Mouse (Mus musculus): ENCODE results near the gene Ptprd. TPM values are rescaled to one million over a fixed set of nuclear protein-coding genes. Genes with fewer than 3 reads are reported as not detected.

Gene Ptprd
- polyA plus RNA-seq, 1 experiment from 2014 or later: 37.2 TPM

DNA sequence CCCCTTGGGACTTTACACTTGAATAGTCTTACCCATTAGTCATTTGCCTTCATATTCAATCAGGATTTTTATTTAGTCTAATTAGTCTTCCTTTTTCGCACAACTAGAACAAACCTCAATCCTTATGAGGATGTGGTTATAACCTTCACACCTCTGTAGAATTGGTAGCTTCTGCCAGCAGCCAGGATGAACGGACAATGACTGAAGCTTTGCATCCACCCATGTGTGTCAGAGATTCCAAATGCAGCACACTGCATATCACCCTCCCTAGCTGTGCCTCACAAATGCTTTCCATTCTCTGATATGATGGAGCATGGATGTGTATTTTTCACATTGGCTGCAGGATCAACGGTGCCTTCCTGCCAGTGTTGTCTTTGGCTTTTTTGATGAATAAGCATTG lies 1898.0 kb downstream of the Ptprd start:
- ATAC-seq (ENCODE audit: insufficient number of reproducible peaks, insufficient read depth, low FRiP score, low TSS enrichment, low read depth): no peak
- Histone ChIP-seq H3K27ac (no peak overlapping the region), H3K4me1 (no peaks in the 10 kb centered on the region), H3K9ac (no peak overlapping the region), H3K9me3 (no peaks in the 10 kb centered on the region), H3K4me3 (no peak overlapping the region), H3K27me3 (no peaks in the 10 kb centered on the region), H3K4me2 (no peak overlapping the region), H3K36me3 (peaks cover 4% of the 10 kb centered on the region; the same call in 1 of the 2 replicates)
- WGBS: 86% methylated on average over 3 of the region's 3 CpGs

- 85% methylated on average over 3 of the region's 3 CpGs for whole genome bisulfite sequencing
- no peaks in the 10 kb centered on the region for H3K9me3 ChIP-seq
- no peaks in the 10 kb centered on the region for H3K4me1 ChIP-seq
- H3K4me3 ChIP-seq: no peak overlapping the region
- no peak overlapping the region for H3K27ac ChIP-seq
- H3K36me3 ChIP-seq: peaks cover 4% of the 10 kb centered on the region; the same call in 1 of the 2 replicates
- no peaks in the 10 kb centered on the region for H3K27me3 ChIP-seq
- no peak for ATAC-seq (ENCODE audit: insufficient number of reproducible peaks, insufficient read depth, low FRiP score, low TSS enrichment, low read depth)
- no peak overlapping the region for H3K4me2 ChIP-seq
- no peak overlapping the region for H3K9ac ChIP-seq
Measured at GRCm38 (mm10) chr4:76312593-76312992, 1899.2 kb downstream of the Ptprd start.

- H3K36me3 ChIP-seq: no peaks in the 10 kb centered on the region
- WGBS: 72% methylated on average over 5 of the region's 5 CpGs
- no peak overlapping the region for H3K9ac ChIP-seq
- H3K4me2 ChIP-seq: no peak overlapping the region
- no peaks in the 10 kb centered on the region for H3K9me3 ChIP-seq
- no peaks in the 10 kb centered on the region for H3K4me1 ChIP-seq
- H3K27ac ChIP-seq: no peak overlapping the region
- no peak for ATAC-seq (ENCODE audit: insufficient number of reproducible peaks, insufficient read depth, low FRiP score, low TSS enrichment, low read depth)
- no peak overlapping the region for H3K4me3 ChIP-seq
- H3K27me3 ChIP-seq: no peaks in the 10 kb centered on the region
Measured at GRCm38 (mm10) chr4:76305987-76306386, 1905.8 kb downstream of the Ptprd start.

GRCm38 (mm10) chr4:76297375-76297774 lies 1914.4 kb downstream of the Ptprd start:
- H3K4me2 ChIP-seq: no peak overlapping the region
- no peak for ATAC-seq (ENCODE audit: insufficient number of reproducible peaks, insufficient read depth, low FRiP score, low TSS enrichment, low read depth)
- H3K27ac ChIP-seq: no peak overlapping the region

GRCm38 (mm10) chr4:76292733-76293357 lies 1918.9 kb downstream of the Ptprd start:
- no peak overlapping the region for H3K27ac ChIP-seq
- ATAC-seq (ENCODE audit: insufficient number of reproducible peaks, insufficient read depth, low FRiP score, low TSS enrichment, low read depth): no peak
- WGBS: 65% methylated on average over 8 of the region's 8 CpGs

More at GRCm38 (mm10) chr4:76297375-76297774, 1914.4 kb downstream of the Ptprd start:
- 46% methylated on average over 3 of the region's 3 CpGs for WGBS
- Histone ChIP-seq H3K4me3 (no peak overlapping the region), H3K27me3 (no peaks in the 10 kb centered on the region), H3K4me1 (peaks cover 9% of the 10 kb centered on the region), H3K9ac (no peak overlapping the region), H3K9me3 (no peaks in the 10 kb centered on the region), H3K36me3 (no peaks in the 10 kb centered on the region)

GRCm38 (mm10) chr4:76290484-76290818 lies 1921.3 kb downstream of the Ptprd start:
- H3K4me3 ChIP-seq: no peak overlapping the region
- peaks cover 25% of the 10 kb centered on the region for H3K4me1 ChIP-seq
- H3K27ac ChIP-seq: no peak overlapping the region
- ATAC-seq (ENCODE audit: insufficient number of reproducible peaks, insufficient read depth, low FRiP score, low TSS enrichment, low read depth): no peak
- WGBS: 70% methylated on average over 1 of the region's 1 CpGs
- H3K36me3 ChIP-seq: no peaks in the 10 kb centered on the region
- no peak overlapping the region for H3K4me2 ChIP-seq
- H3K27me3 ChIP-seq: no peaks in the 10 kb centered on the region
- H3K9me3 ChIP-seq: no peaks in the 10 kb centered on the region
- no peak overlapping the region for H3K9ac ChIP-seq

More at GRCm38 (mm10) chr4:76292733-76293357, 1918.9 kb downstream of the Ptprd start:
- H3K36me3 ChIP-seq: no peaks in the 10 kb centered on the region
- H3K4me3 ChIP-seq: no peak overlapping the region
- no peaks in the 10 kb centered on the region for H3K27me3 ChIP-seq
- H3K9me3 ChIP-seq: no peaks in the 10 kb centered on the region
- H3K9ac ChIP-seq: no peak overlapping the region
- peaks cover 19% of the 10 kb centered on the region for H3K4me1 ChIP-seq
- no peak overlapping the region for H3K4me2 ChIP-seq

GRCm38 (mm10) chr4:76289612-76290483 lies 1921.9 kb downstream of the Ptprd start:
- Histone ChIP-seq H3K9me3 (no peaks in the 10 kb centered on the region), H3K27me3 (no peaks in the 10 kb centered on the region), H3K4me1 (peaks cover 25% of the 10 kb centered on the region), H3K9ac (no peak overlapping the region), H3K27ac (no peak overlapping the region), H3K36me3 (no peaks in the 10 kb centered on the region), H3K4me3 (no peak overlapping the region), H3K4me2 (peak overlapping the region; percentile 9; the same call in 1 of the 2 replicates)
- no peak for ATAC-seq (ENCODE audit: insufficient number of reproducible peaks, insufficient read depth, low FRiP score, low TSS enrichment, low read depth)
- 27% methylated on average over 12 of the region's 12 CpGs for WGBS

DNA sequence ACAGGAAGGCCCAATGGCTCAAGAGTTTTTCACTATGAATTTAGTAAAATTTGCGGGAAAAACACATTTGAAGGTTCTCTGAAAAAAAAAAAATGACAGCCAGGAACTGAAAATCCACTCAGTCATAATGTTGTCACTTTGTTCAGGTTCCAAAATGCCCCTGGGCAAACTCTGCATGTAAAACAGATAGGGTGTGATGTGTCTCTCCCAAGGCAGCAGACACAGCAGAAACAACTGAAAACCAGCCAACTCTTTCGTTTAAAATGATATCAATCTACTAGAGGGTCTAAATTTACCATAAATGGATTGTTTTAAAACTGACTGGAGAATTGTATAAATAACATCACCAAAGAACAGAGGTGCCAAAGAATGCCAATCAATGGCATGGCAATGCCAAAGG lies 1925.7 kb downstream of the Ptprd start:
- Histone ChIP-seq H3K27ac (no peak overlapping the region), H3K4me1 (peaks cover 23% of the 10 kb centered on the region), H3K9me3 (no peaks in the 10 kb centered on the region), H3K27me3 (no peaks in the 10 kb centered on the region), H3K4me2 (no peak overlapping the region), H3K36me3 (no peaks in the 10 kb centered on the region), H3K9ac (no peak overlapping the region), H3K4me3 (no peak overlapping the region)
- no peak for ATAC-seq (ENCODE audit: insufficient number of reproducible peaks, insufficient read depth, low FRiP score, low TSS enrichment, low read depth)
- WGBS: 54% methylated on average over 2 of the region's 2 CpGs

- Histone ChIP-seq H3K4me3 (no peak overlapping the region), H3K36me3 (no peaks in the 10 kb centered on the region), H3K27me3 (no peaks in the 10 kb centered on the region), H3K4me2 (no peak overlapping the region), H3K27ac (no peak overlapping the region), H3K9ac (no peak overlapping the region), H3K9me3 (no peaks in the 10 kb centered on the region), H3K4me1 (peaks cover 13% of the 10 kb centered on the region; the same call in 1 of the 2 replicates)
- WGBS: 47% methylated on average over 4 of the region's 4 CpGs
- no peak for ATAC-seq (ENCODE audit: insufficient number of reproducible peaks, insufficient read depth, low FRiP score, low TSS enrichment, low read depth)
Measured at GRCm38 (mm10) chr4:76282886-76283285, 1928.9 kb downstream of the Ptprd start.

DNA sequence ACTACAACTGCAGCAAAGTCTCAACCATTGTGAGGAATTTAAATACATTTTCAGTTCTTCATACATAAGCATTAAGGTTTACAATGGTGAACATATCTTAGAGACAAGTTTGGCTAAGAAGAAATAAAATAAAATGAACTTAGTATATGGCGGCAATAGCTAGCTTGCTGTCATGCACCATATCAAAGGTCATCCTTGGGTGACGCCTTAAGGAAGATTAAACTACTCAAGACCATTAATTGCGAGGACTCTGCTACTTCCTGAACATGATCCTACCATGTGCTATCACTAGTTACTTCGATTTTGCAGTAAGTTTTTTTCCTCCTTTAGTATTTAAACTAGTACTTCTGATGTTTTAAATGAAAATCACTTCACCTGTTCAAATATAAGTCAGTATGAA lies 1949.0 kb downstream of the Ptprd start:
- Histone ChIP-seq H3K27me3 (no peaks in the 10 kb centered on the region), H3K4me1 (peaks cover 24% of the 10 kb centered on the region), H3K9ac (no peak overlapping the region), H3K36me3 (no peaks in the 10 kb centered on the region), H3K9me3 (no peaks in the 10 kb centered on the region), H3K4me3 (no peak overlapping the region), H3K27ac (no peak overlapping the region), H3K4me2 (no peak overlapping the region)
- 86% methylated on average over 4 of the region's 4 CpGs for WGBS
- no peak for ATAC-seq (ENCODE audit: insufficient number of reproducible peaks, insufficient read depth, low FRiP score, low TSS enrichment, low read depth)

DNA sequence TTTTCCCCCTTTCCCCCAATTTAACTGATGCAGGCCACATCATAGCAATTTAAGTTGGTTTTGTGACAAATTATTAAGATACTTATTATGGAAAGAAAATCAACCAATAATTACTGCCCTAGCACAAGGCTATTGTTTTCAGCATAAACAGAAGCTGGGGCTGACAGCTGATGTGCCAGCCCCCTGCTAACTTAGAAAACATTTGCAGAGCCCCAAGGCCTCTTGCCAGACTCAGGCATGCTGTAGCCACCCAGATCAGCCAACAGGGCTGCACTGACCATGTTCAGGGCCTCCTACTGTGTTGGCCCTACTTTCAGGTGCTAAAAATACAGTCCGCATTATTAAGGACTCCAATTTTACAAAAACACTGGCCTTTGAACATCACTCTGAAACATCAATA lies 1951.1 kb downstream of the Ptprd start:
- H3K9me3 ChIP-seq: no peaks in the 10 kb centered on the region
- 91% methylated on average over 1 of the region's 1 CpGs for WGBS
- no peak overlapping the region for H3K4me3 ChIP-seq
- no peak overlapping the region for H3K9ac ChIP-seq
- H3K36me3 ChIP-seq: no peaks in the 10 kb centered on the region
- ATAC-seq (ENCODE audit: insufficient number of reproducible peaks, insufficient read depth, low FRiP score, low TSS enrichment, low read depth): no peak
- no peak overlapping the region for H3K4me2 ChIP-seq
- H3K27me3 ChIP-seq: no peaks in the 10 kb centered on the region
- H3K4me1 ChIP-seq: peaks cover 24% of the 10 kb centered on the region
- no peak overlapping the region for H3K27ac ChIP-seq

GRCm38 (mm10) chr4:76260286-76260685 lies 1951.5 kb downstream of the Ptprd start:
- 57% methylated on average over 3 of the region's 3 CpGs for WGBS
- Histone ChIP-seq H3K4me1 (peaks cover 24% of the 10 kb centered on the region), H3K9ac (no peak overlapping the region), H3K4me3 (no peak overlapping the region), H3K27me3 (no peaks in the 10 kb centered on the region), H3K4me2 (no peak overlapping the region), H3K36me3 (no peaks in the 10 kb centered on the region), H3K27ac (no peak overlapping the region), H3K9me3 (no peaks in the 10 kb centered on the region)
- ATAC-seq (ENCODE audit: insufficient number of reproducible peaks, insufficient read depth, low FRiP score, low TSS enrichment, low read depth): no peak

Measured in embryonic facial prominence, embryonic 13.5 days (tissue).